Mouse (Mus musculus): ENCODE data around the gene Pcyt2.

Pcyt2 gene

DNA sequence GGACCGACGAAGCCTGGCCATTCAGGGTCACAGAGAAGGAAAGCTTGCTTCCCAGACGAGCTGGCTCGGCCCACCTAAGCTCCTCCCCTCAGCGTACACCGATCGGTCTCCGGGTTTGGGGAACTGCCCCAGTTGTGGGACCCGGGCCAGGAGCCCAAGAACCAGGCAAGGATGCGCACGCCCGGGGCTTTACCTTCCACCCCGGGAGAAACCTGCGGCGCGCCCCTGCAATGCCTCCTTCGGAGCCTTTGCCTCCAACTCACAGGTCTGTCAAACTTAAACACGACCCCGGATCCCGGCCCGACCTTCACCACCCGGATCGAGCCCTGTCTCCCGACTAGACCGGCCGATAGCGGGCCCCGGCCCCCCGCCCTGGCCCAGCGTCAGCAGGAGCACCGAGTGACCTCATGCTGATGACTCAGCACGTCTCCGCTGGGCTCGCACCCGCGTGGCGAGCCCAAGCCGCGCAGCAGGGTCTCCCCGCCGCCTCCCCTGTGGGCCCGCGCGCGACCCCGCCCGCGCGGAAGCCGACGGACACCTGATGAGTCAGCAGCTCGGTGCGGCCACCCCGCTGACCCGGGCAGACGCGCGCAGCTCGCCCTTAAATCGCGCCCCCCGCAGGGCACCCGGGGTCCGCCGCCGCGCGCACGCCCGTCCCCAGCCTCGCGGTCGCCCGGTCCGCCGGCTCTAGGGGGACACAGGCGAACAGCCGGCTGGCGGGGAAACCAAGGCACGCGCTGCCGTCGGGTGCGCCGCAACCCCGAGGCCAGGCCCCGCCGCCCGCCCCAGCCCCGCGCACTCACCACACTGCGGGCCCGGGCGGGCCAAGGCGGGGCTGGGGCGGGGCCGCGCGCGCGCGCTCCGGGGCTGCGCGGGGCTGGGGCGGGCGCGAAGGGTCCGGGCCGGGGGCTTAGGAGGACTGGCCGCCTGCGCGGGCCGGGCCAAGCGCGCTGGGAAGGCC, 15.1 kb upstream of the Pcyt2 start:
- DNase-seq, result peak; percentile 60

- DNase-seq, result no peak
These were observed 14.2 kb upstream of the Pcyt2 start for GRCm38 (mm10) chr11:120631726-120632448.

GRCm38 (mm10) chr11:120630881-120631725, 13.4 kb upstream of the Pcyt2 start:
- DNase-seq, result no peak

GRCm38 (mm10) chr11:120630401-120630871, 12.7 kb upstream of the Pcyt2 start:
- DNase-seq, result no peak

- DNase-seq, result no peak
These were observed 12.2 kb upstream of the Pcyt2 start for GRCm38 (mm10) chr11:120629911-120630310.

GRCm38 (mm10) chr11:120629341-120629730, 11.6 kb upstream of the Pcyt2 start:
- no peak for DNase-seq

GRCm38 (mm10) chr11:120628601-120629340, 11.0 kb upstream of the Pcyt2 start:
- DNase-seq, result no peak

DNA sequence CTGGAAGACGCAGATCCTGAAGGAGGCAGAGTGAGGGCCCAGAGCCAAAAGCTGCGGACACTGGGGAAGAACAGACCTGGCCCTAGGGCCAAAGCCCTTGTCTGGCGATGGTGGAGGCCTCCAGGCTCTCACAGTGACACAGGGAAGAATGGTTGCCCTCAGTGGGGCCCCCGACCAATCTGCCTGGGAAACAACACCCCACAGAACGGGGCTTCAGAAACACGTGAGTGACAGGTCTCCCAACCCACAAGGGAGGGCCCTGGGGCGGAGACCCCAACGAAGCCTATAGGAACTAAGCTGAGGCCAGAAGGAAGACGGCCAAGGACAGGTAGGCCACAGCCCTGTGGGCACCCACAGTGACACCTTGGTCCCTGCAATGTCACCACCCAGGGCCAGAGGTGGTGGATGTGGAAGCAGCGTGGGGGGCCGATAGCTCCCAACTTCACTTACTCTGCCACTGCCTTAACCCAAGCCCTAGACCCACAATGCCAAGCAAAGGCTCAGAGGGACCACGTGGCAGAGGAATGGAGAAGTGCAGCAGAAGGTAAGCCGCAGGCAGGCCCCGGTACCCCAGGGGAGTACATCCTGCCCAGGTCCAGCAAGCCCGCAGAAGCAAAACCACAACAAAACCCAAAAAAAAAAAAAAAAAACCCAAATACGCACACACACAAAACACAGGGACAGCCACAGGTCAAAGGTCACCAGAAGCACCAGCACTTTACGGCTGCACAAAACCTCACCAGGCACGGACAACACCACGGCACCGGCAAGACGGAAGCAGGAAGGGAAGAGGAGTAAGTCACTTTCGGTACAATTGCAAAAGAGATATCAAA, 9.9 kb upstream of the Pcyt2 start:
- DNase-seq, result no peak

GRCm38 (mm10) chr11:120626785-120627467, 9.2 kb upstream of the Pcyt2 start:
- DNase-seq, result no peak

- DNase-seq, result no peak
These were observed 7.5 kb upstream of the Pcyt2 start, which contains the start of gene Sirt7 for GRCm38 (mm10) chr11:120625152-120625775. Gene Sirt7 (minus strand): TSS chr11:120625240.

DNA sequence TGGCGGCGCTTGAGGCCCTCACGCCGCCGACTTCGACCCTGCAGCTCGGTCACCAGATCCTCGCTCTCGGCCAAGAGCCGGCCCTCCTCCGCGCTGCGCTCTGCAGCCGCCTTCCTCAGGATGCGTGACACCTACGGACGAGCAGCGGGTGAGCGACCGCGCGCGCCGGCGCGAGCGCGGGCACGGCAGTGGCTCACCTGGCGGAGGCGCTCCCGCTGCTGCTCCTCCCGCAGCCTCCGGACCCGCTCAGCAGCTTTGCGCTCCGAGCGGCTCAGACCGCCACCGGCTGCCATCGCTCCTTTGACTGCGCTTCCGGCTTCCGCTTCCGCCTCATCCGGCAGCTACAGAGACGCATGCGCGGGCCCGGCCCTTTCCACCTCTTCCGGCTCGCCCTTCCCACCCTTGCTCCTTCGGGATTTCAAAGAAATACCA, 7.0 kb upstream of the Pcyt2 start:
- peak; percentile 85 for DNase-seq

- DNase-seq, result peak; percentile 66
These were observed 6.4 kb upstream of the Pcyt2 start for GRCm38 (mm10) chr11:120623961-120624679.

- DNase-seq, result no peak
These were observed 5.1 kb upstream of the Pcyt2 start for GRCm38 (mm10) chr11:120622805-120623204.

- DNase-seq, result no peak
These were observed 2.5 kb upstream of the Pcyt2 start for GRCm38 (mm10) chr11:120620195-120620594.

DNA sequence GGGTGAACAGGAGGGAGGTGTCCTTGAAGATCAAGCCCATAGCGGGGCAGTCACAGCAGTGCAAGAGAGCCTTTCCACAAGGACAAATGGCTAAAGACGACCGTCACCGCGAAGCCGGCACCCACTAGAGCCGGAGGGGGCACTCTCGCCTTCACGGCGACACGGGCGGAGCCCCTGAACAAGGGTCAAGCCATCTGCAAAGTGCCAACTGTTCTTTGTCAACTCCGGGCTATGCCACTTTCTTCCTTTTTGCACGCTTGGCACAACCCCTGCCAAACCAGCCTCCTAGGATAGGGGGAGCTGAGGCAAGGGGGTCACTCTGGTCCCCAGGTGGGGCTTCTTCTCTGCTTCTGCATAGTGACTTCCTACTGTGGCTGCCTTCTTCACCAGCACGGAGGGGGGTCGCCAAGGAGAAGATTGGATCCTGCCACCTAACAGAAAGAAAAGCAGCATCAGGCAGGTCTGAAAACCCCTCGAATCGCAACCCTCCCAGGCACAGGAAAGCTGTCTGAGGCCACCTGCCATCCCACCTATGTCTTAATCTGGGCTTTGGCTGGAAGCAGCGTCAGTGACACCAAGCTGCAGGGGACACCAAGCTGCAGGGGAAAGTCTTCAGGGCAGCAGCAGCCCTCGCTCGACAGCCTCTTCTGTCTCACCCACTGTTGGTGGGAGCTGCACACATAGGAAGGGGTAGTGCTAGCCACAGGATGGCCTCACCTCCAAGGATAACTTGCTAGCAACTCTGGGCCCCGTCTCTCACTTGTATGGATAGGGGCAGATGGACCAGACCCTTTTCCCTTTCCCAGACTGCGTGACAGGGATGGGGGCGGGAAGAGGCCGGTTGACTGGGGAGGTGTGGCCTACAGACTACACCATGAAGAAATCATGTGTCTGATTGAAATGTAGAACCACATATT, 1.1 kb upstream of the Pcyt2 start:
- DNase-seq, result no peak

- DNase-seq, result no peak
These were observed 980 bp downstream of the Pcyt2 start for GRCm38 (mm10) chr11:120616617-120617294.

- no peak for DNase-seq
These were observed 2.0 kb downstream of the Pcyt2 start for GRCm38 (mm10) chr11:120615606-120616203.

All from right cerebral cortex, postnatal 4 days (tissue).